Mouse (Mus musculus) c-Kit-negative CD71-positive TER-119-positive erythroid progenitor cells, embryonic 14.5 days (primary cell): Measurements from ENCODE around the gene Zfpl1.

Experiments
- DNase-seq: peaks from one replicate; pipeline ENCODE4 v3.0.0-alpha.2; 2013; ENCODE audit warnings: low read depth, low spot score

Zfpl1 gene

GRCm38 (mm10) chr19:6101186-6101585, 16.4 kb upstream of the Zfpl1 start:
- no peak for DNase-seq

GRCm38 (mm10) chr19:6097847-6098246, 13.1 kb upstream of the Zfpl1 start:
- no peak for DNase-seq

- no peak for DNase-seq
Observed at GRCm38 (mm10) chr19:6094119-6094518, 9.4 kb upstream of the Zfpl1 start, which contains the start of gene AC131692.1. AC131692.1 (plus strand) TSS chr19:6094419.

- no peak for DNase-seq
Observed at GRCm38 (mm10) chr19:6088841-6089240, 4.1 kb upstream of the Zfpl1 start.

GRCm38 (mm10) chr19:6085417-6085879, 692 bp upstream of the Zfpl1 start:
- DNase-seq, result peak; percentile 72

GRCm38 (mm10) chr19:6082156-6082555, 2.6 kb downstream of the Zfpl1 start, which contains the start of gene Gm28374:
Gm28374 (minus strand) TSS chr19:6082256.
- no peak for DNase-seq

- DNase-seq, result no peak
Observed at GRCm38 (mm10) chr19:6079983-6080480, 4.7 kb downstream of the Zfpl1 start, which contains the start of gene Tmem262. Tmem262 (plus strand) TSS chr19:6080033.

- peak; percentile 73 for DNase-seq
Observed at GRCm38 (mm10) chr19:6076564-6077393, 8.0 kb downstream of the Zfpl1 start, which contains the start of gene Vps51. Vps51 (minus strand) TSS chr19:6077231.

GRCm38 (mm10) chr19:6073889-6074288, 10.9 kb downstream of the Zfpl1 start:
- no peak for DNase-seq

GRCm38 (mm10) chr19:6071261-6071660, 13.5 kb downstream of the Zfpl1 start:
- no peak for DNase-seq

- DNase-seq, result no peak
Observed at GRCm38 (mm10) chr19:6070571-6071250, 14.0 kb downstream of the Zfpl1 start.

GRCm38 (mm10) chr19:6069851-6070250, 14.9 kb downstream of the Zfpl1 start:
- DNase-seq, result no peak

- DNase-seq, result no peak
Observed at GRCm38 (mm10) chr19:6068951-6069350, 15.8 kb downstream of the Zfpl1 start.

GRCm38 (mm10) chr19:6067724-6068415, 16.9 kb downstream of the Zfpl1 start, which contains the start of gene Tm7sf2:
Tm7sf2 (minus strand) TSS chr19:6068373.
- DNase-seq, result peak; percentile 64

GRCm38 (mm10) chr19:6067011-6067723, 17.6 kb downstream of the Zfpl1 start:
- DNase-seq, result peak; percentile 72

- DNase-seq, result no peak
Observed at GRCm38 (mm10) chr19:6066571-6066970, 18.2 kb downstream of the Zfpl1 start.

- no peak for DNase-seq
Observed at GRCm38 (mm10) chr19:6063081-6063480, 21.7 kb downstream of the Zfpl1 start.

GRCm38 (mm10) chr19:6062418-6062817, 22.3 kb downstream of the Zfpl1 start:
- DNase-seq, result no peak

GRCm38 (mm10) chr19:6061641-6062302, 23.0 kb downstream of the Zfpl1 start:
- DNase-seq, result no peak

- peak; percentile 87 for DNase-seq
Observed at GRCm38 (mm10) chr19:6061021-6061533, 23.7 kb downstream of the Zfpl1 start, which contains the start of gene Znhit2. Znhit2 (plus strand) TSS chr19:6061192.
